Mouse (Mus musculus) retina, embryonic 14.5 days (tissue): Measurements from ENCODE around the gene Slfn9.
"Not testable (repeated sequence)": the region's sequence is repeated elsewhere in the genome, so short reads cannot be mapped to it uniquely, and the experiment has no call there.

Experiments used
- DNase-seq: peaks from one replicate; pipeline ENCODE4 v3.0.0-alpha.2; 2015; ENCODE audit warnings: low spot score

Gene Slfn9

DNA sequence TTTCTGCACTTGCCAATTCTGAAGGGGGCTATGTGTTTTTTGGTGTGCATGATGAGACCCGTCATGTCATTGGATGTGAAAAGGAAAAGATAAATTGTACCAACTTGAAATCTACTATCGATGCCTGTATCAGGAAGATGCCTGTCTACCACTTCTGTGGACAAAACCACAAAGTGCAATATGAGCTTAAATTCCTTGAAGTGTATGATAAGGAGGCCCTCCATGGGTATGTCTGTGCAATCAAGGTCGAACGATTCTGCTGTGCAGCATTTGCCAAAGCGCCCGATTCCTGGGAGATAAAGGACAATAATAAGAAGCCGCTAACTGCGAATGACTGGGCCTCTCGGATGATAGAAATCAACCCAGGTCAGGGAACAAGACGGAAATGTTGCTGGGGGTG is 34.7 kb downstream of the Slfn9 start:
- no peak for DNase-seq

DNA sequence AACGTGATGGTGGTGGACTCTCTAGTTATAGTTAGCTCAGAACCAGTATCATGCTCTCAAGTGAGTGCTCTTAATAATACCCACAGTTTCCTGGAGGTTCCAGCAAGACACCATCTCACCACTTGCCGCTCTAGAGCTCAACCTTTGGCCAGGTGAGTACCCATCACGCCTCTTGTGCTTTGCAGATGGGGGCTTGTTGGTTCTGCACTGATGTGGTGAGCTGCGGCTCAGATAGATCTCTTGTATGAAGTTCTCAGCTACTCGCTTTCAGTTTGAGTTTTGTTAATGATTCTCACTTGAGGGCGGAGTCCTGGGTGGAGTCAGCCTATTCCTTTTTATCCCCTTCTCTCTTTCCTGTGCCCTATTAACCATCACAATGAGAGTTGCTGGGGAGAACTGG is 37.0 kb downstream of the Slfn9 start:
- DNase-seq = no peak

DNA sequence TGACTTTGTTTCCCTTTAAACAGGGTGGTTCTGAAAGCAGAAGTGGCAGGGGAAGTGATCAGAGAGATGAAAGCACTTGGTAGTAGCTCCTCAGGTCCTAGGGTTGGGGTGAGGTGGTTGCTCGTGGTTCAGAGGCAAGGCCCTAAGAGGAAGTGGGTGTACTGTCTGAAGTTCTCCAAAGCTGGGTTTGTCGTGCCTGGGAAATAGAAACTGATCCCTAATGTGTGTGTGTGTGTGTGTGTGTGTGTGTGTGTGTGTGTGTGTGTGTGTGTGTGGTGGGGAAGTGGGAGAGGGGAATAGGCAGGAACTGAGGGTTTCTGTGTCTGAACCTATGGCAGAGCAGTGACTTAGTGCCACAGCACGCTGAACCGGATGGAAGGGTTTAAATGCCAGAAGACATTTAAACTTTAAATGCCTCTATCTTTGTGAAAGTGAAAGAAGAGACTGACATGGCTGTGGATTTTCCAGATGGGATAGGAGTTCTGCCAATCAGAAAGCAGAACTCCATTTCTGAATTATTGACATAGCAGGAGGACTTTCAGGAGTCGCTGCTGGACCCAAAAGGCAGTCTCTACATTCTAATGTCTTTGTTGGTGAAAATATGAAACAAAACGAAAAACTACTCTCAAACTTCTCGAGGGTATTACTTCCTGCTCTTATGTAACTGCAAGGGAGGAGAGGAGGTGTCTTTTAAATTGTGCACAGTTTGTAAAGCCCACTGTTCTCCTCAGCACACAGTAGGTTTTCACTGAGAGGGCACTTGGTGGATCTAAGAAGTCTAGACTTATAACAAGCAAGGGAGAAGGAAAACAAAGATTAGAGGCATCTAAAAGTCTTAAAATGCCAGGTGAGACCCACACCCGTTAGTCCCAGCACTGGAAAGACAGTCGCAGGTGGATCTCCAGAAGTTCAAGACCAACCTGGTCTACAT is 38.8 kb downstream of the Slfn9 start:
- DNase-seq = no peak

DNA sequence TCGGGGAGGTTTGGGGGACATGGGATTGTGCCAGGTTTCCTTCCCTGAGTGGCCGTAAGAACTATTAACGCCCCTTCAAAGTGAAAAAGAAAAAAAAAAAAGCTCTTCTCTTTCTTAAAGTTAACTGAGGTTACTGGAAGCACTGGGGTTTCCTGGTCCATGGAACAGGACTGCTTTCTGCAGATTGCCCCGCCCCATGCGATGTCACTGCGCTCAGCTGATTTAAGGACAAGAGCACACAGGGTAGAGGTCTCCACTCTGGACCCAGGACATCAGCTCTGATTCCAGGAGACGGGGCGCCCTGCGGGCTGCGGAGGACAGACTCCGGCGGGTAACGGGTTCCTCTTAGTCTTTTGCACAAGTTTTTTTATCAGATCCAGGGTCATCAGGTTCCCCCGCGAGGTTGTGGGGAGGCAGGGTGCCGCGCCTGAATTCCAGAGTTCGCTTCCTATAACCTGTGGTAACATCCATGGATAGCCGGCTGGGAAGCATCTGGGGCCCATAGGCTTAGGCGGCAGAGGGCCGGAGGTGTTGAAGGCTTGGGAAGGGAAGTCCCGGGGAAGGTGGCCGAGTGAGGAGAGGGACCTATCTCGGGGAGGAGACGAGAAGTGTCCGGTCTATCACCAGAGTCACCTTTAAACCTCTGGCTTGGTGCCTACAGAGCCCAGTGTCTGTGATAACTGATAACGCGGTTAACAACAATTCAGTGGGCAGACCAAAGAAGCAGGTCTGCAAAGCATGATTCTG is 39.6 kb downstream of the Slfn9 start:
- DNase-seq = peak; percentile 29

DNA sequence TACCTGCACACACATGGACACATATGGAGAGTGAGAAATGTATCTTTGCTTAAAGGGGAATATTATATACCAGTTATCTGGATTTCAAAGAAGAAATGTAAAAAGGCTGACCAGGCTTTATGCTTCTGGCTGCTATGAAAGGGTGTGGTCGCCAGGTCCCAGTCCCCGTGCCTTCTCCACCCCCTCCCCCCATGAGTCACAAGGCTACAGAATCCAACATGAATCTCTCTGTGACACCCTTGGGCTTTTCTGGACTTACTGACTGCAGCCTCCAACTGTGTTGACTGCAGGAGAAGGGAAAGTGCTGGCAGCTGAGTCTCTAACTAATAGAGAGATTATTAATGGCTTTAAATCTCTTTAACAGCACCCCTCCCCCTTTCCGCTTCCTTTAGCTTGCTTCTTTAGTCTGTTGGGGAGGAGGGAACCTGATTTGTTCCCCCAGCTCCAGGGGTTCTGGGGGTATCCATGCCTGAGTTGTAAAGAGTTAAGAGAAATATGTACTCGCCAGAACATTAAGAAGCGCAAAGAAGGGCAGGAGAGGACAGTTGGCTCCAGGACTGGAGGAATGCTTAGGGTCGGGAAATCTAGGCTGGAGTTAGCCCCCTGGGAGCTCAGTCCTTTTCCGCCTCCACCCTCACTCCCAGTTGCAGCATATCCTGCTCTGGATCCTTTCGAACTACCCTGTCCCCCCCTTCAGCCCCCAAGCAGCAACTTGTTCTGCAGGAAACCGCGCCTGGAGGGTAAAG is 40.7 kb downstream of the Slfn9 start, which contains the start of gene Slfn5:
Gene Slfn5, plus strand, starts transcription at position 614 of the 746 bp plus-strand sequence.
- no peak for DNase-seq

DNA sequence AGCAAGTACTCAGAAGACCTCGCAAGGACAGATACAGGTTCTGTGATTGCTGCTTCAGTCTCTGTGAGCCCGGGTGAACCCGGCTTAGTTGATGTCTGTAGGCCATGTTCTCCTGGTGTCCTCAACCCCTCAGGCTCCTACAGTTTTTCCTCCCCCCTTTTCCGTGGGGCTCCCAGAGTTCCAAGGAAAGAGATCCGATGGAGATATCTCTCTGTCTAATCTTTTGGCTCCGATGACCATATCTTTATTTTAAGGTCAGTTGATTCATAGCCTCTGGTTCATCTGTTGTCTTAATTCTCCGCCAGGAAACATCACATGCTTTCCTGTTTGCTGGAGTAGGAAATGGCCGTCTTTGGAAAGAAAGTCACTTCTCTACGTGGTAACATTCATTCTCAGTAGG is 42.6 kb downstream of the Slfn9 start:
- DNase-seq = no peak

DNA sequence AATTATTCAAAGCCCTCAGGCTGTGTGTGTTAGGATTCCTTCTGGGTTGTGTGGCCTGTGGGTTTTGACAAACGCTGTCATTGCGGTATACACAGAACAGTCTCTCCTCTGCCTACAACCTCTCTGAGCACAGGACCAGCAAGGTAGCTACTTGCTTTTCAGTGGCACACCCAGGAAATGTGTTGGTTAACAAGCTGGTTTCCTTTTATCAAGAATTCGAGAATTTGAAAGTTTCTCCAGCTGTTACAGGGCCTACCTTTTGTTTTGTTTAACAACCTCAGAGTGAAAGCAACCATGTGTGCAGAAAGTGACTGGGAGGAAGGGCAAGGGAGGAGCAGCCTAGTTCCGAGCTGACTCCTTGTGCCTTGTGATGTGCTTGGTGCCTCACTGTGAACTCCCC is 44.2 kb downstream of the Slfn9 start:
- no peak for DNase-seq

DNA sequence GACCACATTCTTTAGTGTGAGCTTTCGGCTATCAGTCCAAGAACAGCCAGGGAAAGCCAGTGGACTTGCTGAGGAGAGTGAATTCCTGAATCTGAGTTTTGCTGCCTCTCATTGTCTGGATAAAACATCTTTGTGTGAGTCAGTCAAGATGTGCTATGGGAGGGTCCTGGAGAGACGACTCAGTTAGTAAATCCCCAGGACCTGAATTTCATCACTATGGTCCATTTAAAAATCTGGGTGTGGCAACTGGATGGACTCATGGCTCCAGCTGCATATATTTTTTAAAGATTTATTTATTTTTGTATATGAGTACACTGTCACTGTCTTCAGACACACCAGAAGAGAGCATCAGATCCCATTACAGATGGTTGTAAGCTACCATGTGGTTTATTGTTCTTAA is 46.0 kb downstream of the Slfn9 start:
- DNase-seq = no peak

DNA sequence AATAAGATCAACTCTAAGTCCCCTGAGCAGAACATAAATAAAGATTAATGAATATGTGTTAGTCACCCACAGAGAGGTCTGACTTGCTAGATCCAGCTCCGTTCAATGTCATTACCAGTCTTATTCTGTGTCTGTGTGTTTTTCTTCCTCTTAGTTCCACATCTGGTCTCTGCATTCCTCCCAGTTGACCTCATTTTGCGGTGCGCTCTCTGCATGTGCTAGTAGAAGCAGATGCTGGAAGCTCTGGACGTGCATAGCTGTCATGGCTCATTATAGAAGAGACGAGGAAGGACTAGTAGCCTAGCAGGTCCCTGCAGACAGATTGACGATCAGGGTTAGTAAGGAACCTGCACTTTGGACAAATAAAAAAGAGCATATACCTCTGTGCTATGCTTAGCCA is 48.3 kb downstream of the Slfn9 start:
- DNase-seq = peak; percentile 27

DNA sequence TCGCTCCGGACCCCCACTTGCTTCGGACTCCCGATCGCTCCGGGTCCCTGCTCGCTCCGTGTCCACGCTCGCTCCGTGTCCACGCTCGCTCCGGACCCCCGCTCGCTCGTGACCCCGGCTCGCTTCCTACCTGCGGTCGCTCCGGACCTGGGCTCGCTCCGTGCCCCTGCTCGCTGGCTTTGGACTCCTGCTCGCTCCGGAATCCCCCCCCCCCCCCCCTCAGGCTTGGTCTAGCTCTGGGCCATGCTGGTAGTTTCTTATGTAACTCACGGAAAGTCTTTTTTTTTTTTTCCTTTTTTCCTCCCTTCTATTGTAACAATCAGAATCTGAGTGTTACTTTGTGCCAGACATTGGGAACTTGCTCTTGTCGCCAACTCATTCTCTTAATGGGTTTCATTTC is 58.4 kb downstream of the Slfn9 start:
- no peak for DNase-seq

DNA sequence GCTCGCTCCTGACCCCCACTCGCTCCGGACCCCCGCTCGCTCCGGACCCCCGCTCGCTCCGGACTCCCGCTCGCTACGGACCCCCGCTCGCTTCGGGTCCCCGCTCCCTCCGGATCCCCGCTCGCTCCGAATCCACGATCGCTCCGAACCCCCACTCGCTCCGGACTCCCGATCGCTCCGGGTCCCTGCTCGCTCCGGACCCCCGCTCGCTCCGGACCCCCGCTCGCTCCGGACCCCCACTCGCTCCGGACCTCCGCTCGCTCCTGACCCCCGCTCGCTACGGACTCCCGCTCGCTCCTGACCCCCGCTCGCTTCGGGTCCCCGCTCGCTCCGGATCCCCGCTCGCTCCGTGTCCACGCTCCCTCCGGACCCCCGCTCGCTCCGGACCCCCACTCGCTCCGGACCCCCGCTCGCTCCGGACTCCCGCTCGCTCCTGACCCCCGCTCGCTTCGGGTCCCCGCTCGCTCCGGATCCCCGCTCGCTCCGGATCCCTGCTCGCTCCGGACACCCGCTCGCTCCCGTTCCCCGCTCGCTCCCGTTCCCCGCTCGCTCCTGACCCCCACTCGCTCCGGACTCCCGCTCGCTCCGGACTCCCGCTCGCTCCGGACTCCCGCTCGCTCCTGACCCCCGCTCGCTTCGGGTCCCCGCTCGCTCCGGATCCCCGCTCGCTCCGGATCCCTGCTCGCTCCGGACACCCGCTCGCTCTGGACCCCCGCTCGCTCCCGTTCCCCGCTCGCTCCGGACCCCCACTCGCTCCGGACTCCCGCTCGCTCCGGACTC is 59.8 kb downstream of the Slfn9 start:
- DNase-seq = not testable (repeated sequence)

DNA sequence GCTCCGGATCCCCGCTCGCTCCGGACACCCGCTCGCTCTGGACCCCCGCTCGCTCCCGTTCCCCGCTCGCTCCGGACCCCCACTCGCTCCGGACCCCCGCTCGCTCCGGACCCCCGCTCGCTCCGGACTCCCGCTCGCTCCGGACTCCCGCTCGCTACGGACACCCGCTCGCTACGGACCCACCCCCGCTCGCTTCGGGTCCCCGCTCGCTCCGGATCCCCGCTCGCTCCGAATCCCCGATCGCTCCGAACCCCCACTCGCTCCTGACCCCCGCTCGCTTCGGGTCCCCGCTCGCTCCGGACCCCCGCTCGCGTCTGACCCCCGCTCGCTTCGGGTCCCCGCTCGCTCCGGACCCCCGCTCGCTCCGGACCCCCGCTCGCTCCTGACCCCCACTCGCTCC is 60.5 kb downstream of the Slfn9 start:
- DNase-seq = not testable (repeated sequence)

DNA sequence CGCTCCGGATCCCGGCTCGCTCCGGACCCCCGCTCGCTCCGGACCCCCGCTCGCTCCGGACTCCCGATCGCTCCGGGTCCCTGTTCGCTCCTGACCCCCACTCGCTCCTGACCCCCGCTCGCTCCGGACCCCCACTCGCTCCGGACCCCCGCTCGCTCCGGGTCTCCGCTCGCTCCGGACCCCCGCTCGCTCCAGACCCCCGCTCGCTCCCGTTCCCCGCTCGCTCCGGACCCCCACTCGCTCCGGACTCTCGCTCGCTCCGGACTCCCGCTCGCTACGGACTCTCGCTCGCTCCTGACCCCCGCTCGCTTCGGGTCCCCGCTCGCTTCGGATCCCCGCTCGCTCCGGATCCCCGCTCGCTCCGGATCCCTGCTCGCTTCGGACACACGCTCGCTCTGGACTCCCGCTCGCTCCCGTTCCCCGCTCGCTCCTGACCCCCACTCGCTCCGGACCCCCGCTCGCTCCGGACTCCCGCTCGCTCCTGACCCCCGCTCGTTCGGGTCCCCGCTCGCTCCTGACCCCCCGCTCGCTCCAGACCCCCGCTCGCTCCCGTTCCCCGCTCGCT is 61.2 kb downstream of the Slfn9 start:
- peak; percentile 50 for DNase-seq

DNA sequence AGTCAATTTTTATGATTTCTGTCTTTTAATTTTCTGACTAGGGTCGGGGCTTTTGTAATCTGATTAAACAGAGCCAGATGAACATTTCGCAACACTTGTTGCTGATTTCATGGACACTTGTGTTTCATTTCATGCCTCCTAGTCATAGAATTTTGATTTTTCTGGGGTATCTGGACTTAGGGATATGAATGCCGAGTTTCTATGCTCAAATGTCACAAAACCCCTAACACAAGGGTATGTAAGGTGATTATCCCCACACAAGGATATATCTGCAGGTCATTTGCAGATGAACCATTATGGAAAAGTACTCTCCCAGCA is 62.0 kb downstream of the Slfn9 start:
- DNase-seq = no peak

DNA sequence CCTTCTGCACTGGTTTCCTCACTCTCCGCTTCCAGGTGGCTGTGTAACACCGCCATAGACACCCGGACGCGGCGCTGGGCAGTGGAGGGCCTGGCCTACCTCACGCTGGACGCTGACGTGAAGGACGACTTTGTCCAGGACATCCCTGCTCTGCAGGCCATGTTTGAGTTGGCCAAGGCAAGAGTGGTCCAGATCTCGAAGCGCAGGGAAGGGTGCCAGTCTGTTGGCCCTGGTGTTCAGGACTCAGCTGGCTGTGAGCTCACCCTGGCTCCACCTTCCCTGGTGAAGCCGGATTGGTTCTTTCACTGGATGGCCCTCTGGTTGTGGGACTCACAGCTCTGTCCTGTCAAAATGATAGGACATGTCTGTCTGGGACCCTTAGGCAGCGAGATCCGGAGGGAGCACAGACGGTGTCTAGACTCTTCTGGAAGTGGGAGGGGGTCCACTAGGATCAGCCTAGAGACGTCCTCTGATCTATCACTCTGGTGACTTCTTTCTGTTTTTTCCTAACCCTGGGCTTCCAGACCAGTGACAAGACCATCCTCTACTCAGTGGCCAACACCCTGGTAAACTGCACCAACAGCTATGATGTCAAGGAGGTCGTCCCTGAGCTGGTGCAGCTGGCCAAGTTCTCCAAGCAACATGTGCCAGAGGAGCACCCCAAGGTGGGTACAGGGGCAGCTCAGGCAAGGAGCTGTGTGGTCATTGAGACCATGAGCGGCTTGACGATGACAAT is 62.6 kb downstream of the Slfn9 start:
- no peak for DNase-seq
